Mouse (Mus musculus) myocyte (in vitro differentiated cells): ENCODE measurements at regions not wholly inside any gene's neighbourhood (a gene's known extent, or its start where the extent isn't known, plus 50 kb on each side); places are given as distances from the start of the nearest gene placed in this dataset.

Experiments used
- CEBPB ChIP-seq: IDR thresholded peaks from 2 replicates; pipeline ENCODE4 v1.6.1; 2011; ENCODE audit warnings: mild to moderate bottlenecking, moderate library complexity; ENCODE audit not compliant: poor library complexity, insufficient read depth, severe bottlenecking
- E2F4 ChIP-seq: IDR thresholded peaks from one replicate; pipeline ENCODE4 v1.6.1; 2011; ENCODE audit warnings: mild to moderate bottlenecking, control low read depth, moderate library complexity; ENCODE audit not compliant: insufficient read depth
- MAX ChIP-seq: IDR thresholded peaks from one replicate; pipeline ENCODE4 v1.6.1; 2011; ENCODE audit warnings: low read depth, mild to moderate bottlenecking, control low read depth
- MYOD1 ChIP-seq, 3 experiments: IDR thresholded peaks; one replicate each; pipeline ENCODE4 v1.6.1; 2011; ENCODE audit warnings: control low read depth in 2 of 3, low read depth in 2 of 3, mild to moderate bottlenecking in 2 of 3, moderate library complexity in 1 of 3; ENCODE audit not compliant: insufficient read length in 2 of 3, control insufficient read depth in 1 of 3
- MYOG ChIP-seq, 3 experiments: IDR thresholded peaks; one replicate each; pipeline ENCODE4 v1.6.1; 2011; ENCODE audit warnings: control low read depth in 2 of 3, low read depth in 2 of 3, mild to moderate bottlenecking in 2 of 3; ENCODE audit not compliant: insufficient read length in 2 of 3, control insufficient read depth in 1 of 3, insufficient read depth in 1 of 3
- POLR2A ChIP-seq: IDR thresholded peaks from one replicate; pipeline ENCODE4 v1.6.1; 2011; ENCODE audit warnings: low read depth, mild to moderate bottlenecking, control low read depth, moderate library complexity; ENCODE audit not compliant: insufficient read length
- POLR2AphosphoS2 ChIP-seq: IDR thresholded peaks from one replicate; pipeline ENCODE4 v1.6.1; 2011; ENCODE audit warnings: low read depth, control low read depth; ENCODE audit not compliant: insufficient read length
- SRF ChIP-seq: IDR thresholded peaks from one replicate; pipeline ENCODE4 v1.6.1; 2011; ENCODE audit warnings: low read depth; ENCODE audit not compliant: control insufficient read depth, insufficient read length
- TCF12 ChIP-seq: IDR thresholded peaks from one replicate; pipeline ENCODE4 v1.6.1; 2011; ENCODE audit warnings: mild to moderate bottlenecking, control low read depth; ENCODE audit not compliant: poor library complexity, insufficient read depth, severe bottlenecking
- USF1 ChIP-seq: IDR thresholded peaks from one replicate; pipeline ENCODE4 v1.6.1; 2011; ENCODE audit warnings: low read depth, mild to moderate bottlenecking, control low read depth, moderate library complexity

DNA sequence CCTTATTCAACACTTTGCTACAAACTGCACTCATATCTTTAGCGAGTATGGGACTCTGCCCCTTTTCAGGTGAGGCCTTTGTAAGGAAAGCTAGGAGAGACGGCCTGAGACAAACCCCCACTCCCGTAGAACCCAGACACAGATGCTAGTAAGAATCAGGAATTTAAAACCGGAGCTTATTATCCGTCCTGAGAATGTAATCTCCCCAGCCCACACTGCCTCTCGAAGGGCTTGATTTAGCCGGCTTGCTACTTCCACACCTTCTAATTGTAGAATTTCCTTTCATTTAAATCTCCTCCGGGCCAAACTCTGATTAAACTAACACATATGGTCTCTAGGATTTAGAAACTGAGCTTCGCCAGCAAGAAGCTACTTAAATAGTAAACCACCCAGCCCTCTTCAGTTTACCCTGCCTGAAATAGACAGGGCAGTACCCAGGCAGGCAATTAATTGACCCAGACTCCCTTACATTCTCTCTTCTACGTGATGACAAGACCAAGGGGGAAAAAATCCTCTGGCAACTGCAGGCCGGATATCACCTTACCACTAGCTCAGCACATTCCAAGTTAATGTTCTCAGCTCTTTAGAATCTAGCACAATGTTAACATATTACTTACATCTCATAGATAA, 136.9 kb upstream of the B3galt2 start:
- TF ChIP-seq POLR2A (no peak), POLR2AphosphoS2 (no peak), MAX (no peak), TCF12 (no peak), CEBPB (no peak), MYOG (IDR thresholded peaks at IDR 0.05; ENCODE audit: control insufficient read depth in 1 of 3, insufficient read depth in 1 of 3, insufficient read length in 2 of 3, low read depth in 2 of 3) (no peak), MYOD1 (IDR thresholded peaks at IDR 0.05; ENCODE audit: control insufficient read depth in 1 of 3, insufficient read length in 2 of 3, low read depth in 2 of 3) (peak in 1 of 3 experiments; percentile 9), SRF (no peak), USF1 (no peak), E2F4 (no peak)
